Mouse (Mus musculus) hindlimb bud, embryonic 11.5 days (tissue): ENCODE results near the gene Clec2e.

Source experiments
- DNase-seq: peaks from one replicate; pipeline ENCODE4 v3.0.0-alpha.2; 2012; ENCODE audit warnings: low read depth, low spot score; ENCODE audit errors: extremely low spot score

Clec2e gene

DNA sequence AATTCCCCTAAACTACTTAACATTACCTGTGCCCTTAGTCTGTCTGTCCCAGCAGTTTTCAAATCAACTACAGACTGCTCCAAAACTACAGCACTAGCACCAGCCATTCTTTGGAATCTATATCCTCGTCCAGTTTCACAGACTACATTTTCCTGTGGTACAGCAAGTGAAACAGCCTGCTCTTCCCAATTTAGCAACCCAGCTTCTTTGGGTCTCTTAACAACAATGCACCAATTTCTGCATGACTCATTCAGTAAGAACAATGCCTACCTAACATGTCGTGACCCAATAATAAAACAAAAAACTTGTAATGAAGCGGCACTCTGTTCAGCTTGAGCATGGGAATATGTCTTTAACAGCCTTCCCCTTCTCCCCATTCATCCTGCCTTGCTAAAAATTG is 35.3 kb downstream of the Clec2e start:
- no peak for DNase-seq

DNA sequence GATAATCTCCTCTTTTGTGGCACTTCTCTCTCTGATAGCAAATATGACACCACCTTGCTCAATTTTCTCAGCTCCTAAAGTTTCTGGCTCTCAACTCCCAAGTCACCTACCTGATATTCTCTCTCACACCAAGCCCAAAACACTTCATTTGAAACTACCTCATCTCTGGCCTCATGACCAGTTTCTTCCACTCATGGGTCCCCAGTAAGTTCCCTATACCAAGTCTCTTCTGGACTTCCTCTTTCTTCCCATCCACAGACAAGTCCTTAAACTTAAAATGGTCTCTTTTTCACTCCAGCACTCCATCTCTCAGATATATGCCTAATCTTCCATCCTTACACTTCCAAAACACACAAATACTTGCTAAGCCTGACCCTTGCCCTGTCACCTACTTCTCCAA is 42.7 kb downstream of the Clec2e start:
- no peak for DNase-seq

DNA sequence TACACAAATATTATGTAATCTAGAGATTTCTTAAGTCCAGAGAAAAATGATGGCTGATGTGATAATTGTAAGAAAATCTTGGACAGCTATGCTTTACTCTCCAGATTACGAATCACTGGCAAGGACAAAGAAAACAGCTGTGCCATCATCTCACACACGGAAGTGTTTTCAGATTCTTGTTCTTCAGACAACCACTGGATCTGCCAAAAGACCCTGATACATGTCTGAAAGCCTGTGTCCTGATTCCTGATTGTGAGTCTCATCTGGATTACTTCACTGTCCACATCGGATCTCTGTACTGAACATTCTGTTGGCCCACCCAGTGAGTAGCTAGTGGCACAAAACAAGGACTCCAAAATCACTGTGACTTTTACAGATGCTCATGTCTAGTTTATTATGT is 44.5 kb downstream of the Clec2e start:
- DNase-seq: no peak

DNA sequence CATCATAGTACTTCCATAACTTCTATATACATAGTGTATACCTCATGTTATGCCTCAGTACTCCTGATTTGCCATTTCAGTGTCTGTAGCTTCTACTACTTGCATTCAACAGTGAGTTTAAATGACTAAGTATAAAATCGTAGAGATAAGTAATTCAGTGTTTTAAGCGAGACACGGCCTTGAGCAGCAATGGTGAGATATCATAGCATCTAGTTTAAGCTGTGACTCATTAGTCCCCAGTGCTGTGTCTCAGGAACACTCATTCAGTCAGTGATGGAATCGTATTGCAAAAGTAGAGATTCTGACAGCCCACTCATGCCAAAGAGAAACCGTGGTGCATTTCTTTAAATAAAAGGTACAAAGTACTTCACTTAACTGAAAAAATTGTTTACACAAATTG is 49.0 kb downstream of the Clec2e start:
- no peak for DNase-seq

DNA sequence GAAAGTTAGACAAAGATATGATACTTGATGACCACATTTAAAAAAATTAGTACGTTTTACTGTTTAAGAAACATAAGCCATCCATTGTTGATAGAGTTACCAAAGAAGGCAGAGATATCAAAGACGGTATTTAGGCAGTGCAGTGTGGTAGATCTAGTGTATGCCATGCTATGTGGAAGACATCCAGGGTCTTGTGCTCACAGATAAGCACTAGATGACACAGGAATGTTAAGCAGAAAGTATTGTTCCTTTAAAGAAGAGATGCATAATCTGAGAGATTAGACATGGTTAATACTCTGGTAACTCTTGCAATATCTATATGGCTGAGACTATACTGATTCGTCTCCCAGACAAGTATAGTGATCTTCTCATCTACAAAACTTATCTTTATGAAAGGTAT is 49.6 kb downstream of the Clec2e start:
- no peak for DNase-seq

DNA sequence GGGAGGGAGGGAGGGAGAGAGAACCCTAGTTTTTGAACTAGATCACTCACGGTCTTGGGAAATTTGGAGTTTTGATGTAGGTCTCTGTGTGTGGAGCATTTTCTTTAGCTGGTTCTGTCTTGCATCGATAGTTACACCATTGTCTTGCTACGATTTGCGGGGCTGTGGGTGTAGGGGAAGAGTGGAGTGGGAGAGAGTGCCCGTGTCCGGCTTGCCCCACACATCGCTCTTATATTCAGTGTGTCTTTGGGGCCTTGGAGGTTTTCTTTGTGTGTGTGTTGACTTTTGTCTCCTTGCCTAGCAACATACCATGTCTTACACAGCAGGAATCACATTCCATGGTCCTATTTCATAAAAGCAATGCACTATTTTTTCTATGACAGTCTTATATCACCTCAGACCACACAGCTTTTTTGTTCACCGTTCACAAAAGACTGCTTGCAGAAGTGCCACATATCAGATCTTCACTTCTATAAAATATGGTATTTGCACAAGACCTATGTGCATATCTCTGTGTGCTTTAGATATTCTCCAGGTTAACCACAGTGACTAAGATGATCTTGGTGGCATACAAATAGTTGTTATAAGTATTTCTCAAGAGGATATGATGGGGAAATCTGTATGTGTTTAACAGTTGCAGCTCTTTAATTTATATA is 51.0 kb downstream of the Clec2e start:
- DNase-seq: no peak

DNA sequence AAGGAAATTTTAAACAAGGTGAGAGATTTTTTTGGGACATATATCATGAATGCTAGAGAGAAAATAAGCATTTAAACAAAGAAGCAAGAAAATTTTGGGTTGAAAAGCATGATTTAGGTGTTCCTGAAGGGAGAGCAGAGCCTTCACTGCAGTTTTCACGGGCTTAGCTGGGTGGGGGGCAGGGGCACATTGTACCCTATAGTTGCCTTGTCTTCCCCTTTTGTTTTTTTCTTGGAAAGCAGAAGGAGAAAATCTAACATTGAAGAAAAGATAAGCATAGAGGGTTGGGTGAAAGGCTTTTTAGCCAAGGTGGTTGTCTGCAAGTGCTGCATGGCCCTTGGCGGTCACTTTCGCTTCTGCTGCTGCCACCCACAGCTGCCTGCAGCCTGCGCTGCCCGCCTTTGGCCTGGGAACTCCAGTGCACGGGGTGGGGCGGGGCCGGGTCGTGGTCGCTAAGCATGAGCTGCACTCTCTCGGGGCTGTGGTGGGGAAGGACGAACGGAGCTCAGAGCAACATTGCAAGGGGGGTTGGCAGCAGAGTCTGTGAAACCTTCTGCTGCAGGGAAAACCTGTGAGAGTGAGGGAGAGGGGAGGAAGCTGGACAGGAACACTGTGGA is 51.7 kb downstream of the Clec2e start:
- DNase-seq: no peak

DNA sequence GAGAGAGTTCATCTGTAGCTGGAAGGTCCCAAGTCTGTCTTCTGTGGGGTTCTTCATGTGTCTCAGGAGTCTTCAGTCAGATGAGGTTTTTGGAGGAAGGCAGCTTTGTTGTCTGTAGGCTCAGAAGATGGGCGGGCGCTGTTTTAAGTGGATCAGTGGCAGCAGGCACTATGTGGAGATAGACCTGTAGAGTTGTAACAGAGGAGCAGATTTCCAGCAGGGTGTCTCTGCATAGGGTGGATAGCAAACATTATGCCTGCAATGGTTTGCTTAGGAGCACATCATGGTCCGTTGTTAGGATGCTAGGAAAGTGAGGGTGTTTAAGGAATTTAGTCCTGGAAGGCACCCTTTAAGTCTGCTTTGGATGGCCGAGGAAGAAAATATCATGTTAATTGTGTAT is 52.3 kb downstream of the Clec2e start:
- DNase-seq: no peak

DNA sequence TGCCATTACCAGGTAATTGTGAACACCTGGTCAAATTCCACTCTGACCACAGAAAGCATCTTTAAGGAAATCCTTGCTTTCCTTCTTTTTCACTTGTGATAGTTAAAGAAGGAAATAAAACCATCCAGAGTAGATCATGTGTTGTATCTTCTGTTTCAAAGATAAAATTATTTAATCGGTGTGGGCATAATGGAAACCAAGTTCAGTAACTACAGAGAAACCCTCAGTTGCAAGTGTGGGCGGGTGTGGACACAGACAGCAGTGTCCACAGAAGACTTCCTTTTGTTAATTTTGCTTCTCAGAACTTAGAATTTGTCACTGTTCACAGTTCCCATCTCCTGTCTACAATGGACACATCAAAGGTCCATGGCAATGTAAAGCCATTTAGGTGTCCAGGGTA is 55.1 kb downstream of the Clec2e start, which contains the start of gene Klrb1f:
TSS of gene Klrb1f (plus strand) at position 301 of the 400 bp plus-strand sequence.
- DNase-seq: no peak

DNA sequence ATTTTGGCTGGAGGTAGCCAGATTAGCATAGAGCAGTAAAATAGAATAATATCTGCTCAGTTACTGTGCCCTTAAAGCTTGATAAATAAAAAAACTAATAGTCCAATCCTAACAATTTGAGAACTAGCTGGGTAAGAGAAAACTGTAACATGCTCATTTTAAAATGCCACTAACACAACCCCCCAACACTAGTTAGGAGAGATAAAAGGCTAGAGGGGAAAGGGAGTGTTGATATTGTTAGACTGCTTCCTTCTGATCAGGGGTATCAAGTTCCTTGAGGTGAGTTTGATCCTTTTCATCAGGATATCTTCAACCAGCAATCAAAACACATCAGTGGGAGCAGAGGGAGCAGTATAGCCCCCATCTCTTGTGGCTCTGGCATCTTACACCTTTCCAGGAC is 58.2 kb downstream of the Clec2e start:
- no peak for DNase-seq
